Mouse (Mus musculus): ENCODE measurements around the gene Snph. TPM values are rescaled to one million over a fixed set of nuclear protein-coding genes. Genes with fewer than 3 reads are reported as not detected.

Gene Snph
- polyA plus RNA-seq, 1 experiment: 0.42 TPM

DNA sequence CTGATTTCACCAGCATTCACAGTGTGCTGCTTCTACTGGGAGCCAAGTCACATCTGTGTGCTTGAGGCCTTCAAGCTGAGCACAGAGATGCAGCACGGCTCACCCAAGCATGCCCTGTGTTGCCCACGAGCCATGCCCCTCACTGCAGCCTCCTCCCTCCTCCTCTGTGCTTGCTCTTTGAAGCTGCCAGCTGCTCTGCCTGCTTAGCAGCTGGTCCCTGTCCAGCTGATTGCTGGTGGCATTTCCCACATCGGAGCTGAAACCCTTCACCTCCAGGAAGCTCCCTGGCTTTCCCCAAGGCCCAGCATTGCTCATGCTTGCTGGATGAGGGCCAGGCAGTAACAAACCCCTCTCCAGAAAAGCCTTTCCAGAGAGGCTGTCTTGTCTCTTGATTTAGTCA is 22.4 kb downstream of the Snph start:
- no peaks in the 10 kb centered on the region for H3K4me1 ChIP-seq (ENCODE audit: control insufficient read depth, insufficient read depth, low read length)
- 59% methylated on average over 3 of the region's 3 CpGs for WGBS
- no peak for TF ChIP-seq POLR2A (IDR thresholded peaks at IDR 0.05; ENCODE audit: borderline replicate concordance, control insufficient read depth, low read depth, low read length)
- TF ChIP-seq CTCF (IDR thresholded peaks at IDR 0.05; ENCODE audit: control insufficient read depth, insufficient read depth, low read length): no peak
- H3K27ac ChIP-seq (ENCODE audit: control insufficient read depth, insufficient read depth, low read depth, low read length, poor library complexity): no peak overlapping the region
- no peak overlapping the region for H3K4me3 ChIP-seq (replicated peaks; ENCODE audit: control insufficient read depth, low read depth, low read length)

DNA sequence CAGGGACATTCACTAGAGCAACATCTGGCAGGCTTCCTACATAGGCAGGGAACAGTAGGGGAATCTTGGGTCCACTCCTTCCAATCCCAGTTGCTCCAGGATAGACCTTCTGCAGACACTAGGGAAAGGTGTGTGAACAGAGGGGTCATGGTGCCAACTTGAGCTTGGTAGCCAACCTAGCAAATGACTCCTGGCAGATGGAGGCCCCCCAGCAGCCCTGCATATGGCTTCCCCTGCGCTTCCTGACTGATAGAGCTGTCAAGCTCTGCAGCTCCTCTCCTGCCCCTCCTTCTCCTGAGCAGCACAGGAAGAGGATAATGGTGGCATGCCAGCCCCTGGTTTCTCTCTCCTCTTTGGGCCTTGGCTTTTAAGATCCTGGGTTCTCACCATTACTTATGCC is 24.0 kb downstream of the Snph start:
- WGBS: 71% methylated on average over 1 of the region's 1 CpGs
- TF ChIP-seq CTCF (IDR thresholded peaks at IDR 0.05; ENCODE audit: control insufficient read depth, insufficient read depth, low read length) (no peak), POLR2A (IDR thresholded peaks at IDR 0.05; ENCODE audit: borderline replicate concordance, control insufficient read depth, low read depth, low read length) (no peak)

DNA sequence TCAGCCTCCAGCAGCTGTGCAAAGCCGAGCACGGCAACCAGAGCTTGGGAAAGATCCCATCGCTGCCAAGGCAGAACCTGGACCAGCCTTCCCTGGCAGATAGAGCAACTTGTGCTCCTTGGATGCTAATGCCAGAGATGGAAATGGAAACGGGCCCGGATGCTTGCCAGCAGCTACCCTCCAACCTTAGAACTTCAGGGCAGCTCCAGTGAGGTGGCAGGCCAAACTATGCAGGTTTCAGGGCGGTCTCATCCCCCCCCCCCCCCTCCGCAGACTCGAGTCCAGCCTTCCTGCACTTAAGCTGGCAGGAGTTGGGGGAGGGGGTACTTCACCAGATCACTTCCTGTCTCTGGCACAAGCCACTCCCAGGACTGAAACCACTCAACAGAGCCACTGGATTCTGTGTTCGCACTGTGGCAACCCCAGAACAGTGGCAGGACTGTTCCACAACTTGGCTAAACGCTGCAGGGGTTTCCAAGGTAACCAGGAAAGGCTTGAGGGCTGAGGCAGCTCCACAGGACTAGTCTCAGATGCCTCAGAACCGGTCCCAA is 26.9 kb downstream of the Snph start:
- H3K4me1 ChIP-seq (ENCODE audit: control insufficient read depth, insufficient read depth, low read length): no peaks in the 10 kb centered on the region
- H3K27ac ChIP-seq (ENCODE audit: control insufficient read depth, insufficient read depth, low read depth, low read length, poor library complexity): no peak overlapping the region; the same call in 1 of the 2 replicates
- 24% methylated on average over 11 of the region's 11 CpGs for WGBS
- TF ChIP-seq POLR2A (IDR thresholded peaks at IDR 0.05; ENCODE audit: borderline replicate concordance, control insufficient read depth, low read depth, low read length) (no peak), CTCF (IDR thresholded peaks at IDR 0.05; ENCODE audit: control insufficient read depth, insufficient read depth, low read length) (no peak)
- H3K4me3 ChIP-seq (replicated peaks; ENCODE audit: control insufficient read depth, low read depth, low read length): no peak overlapping the region

More for the DNA sequence above, 24.0 kb downstream of the Snph start:
- Histone ChIP-seq H3K4me1 (ENCODE audit: control insufficient read depth, insufficient read depth, low read length) (no peaks in the 10 kb centered on the region), H3K4me3 (replicated peaks; ENCODE audit: control insufficient read depth, low read depth, low read length) (no peak overlapping the region), H3K27ac (ENCODE audit: control insufficient read depth, insufficient read depth, low read depth, low read length, poor library complexity) (no peak overlapping the region)

DNA sequence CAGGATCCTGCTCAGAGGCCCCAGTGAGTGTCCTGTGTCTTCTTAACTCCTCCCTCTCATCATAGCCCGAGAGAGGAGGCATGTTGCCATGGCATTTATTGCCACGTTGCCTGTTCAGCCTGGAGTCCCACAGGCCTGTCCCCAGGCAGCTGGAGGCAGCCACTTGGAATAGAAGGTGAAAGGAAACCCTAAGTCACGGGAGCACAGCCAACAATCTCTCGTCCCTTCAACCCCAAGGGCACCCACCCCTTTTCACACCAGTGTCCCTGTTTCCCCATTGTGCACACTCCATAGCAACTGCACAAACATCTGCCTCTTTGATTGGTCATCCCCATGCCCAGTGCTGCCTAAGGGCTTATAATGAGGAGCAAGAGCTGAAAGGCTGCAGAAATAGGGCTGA is 28.8 kb downstream of the Snph start:
- 53% methylated on average over 4 of the region's 4 CpGs for WGBS
- Histone ChIP-seq H3K4me3 (replicated peaks; ENCODE audit: control insufficient read depth, low read depth, low read length) (no peak overlapping the region), H3K4me1 (ENCODE audit: control insufficient read depth, insufficient read depth, low read length) (no peaks in the 10 kb centered on the region), H3K27ac (ENCODE audit: control insufficient read depth, insufficient read depth, low read depth, low read length, poor library complexity) (no peak overlapping the region)
- TF ChIP-seq POLR2A (IDR thresholded peaks at IDR 0.05; ENCODE audit: borderline replicate concordance, control insufficient read depth, low read depth, low read length) (no peak), CTCF (IDR thresholded peaks at IDR 0.05; ENCODE audit: control insufficient read depth, insufficient read depth, low read length) (no peak)

DNA sequence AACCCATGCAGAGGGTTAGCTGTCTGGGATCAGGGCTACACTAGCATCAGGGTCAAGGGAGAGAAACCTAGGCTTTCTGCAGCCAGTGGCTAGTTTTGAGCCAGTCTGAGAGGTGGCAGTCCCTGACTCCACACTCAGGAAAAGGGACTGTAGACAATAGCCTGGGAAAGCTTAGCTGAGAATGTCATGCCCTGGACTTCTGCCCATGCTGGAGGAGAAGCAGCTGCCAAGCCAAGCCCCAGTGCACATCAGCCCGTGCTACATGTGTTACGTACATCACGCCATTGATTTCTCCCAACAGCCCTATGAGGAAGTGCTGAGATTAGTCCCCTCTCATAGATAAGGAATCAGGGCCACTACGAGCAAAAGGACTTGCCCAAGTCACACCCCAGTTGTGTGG is 30.3 kb downstream of the Snph start:
- Histone ChIP-seq H3K4me3 (replicated peaks; ENCODE audit: control insufficient read depth, low read depth, low read length) (no peak overlapping the region), H3K4me1 (ENCODE audit: control insufficient read depth, insufficient read depth, low read length) (no peaks in the 10 kb centered on the region), H3K27ac (ENCODE audit: control insufficient read depth, insufficient read depth, low read depth, low read length, poor library complexity) (no peak overlapping the region)
- TF ChIP-seq POLR2A (IDR thresholded peaks at IDR 0.05; ENCODE audit: borderline replicate concordance, control insufficient read depth, low read depth, low read length): no peak
- TF ChIP-seq CTCF (IDR thresholded peaks at IDR 0.05; ENCODE audit: control insufficient read depth, insufficient read depth, low read length): no peak
- 62% methylated on average over 4 of the region's 4 CpGs for WGBS

DNA sequence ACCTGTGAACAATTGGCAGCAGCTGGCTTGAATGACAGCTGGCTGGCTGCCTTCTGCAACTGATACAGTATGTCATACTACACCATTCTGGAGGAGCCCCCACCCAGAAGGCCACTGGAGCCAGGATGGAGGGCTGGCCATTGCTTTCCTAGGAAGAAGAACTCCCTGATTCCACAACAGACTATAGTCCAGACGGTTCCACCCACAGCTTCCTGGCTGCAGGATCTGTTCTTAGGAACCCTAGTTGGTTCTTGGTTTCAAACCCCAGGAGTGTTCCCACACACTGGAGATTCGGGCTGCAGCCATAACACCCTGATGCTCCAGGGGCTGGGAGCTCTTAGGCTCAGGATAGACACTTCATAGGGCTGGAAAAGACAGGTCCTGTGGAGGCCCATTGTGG is 34.3 kb downstream of the Snph start:
- TF ChIP-seq POLR2A (IDR thresholded peaks at IDR 0.05; ENCODE audit: borderline replicate concordance, control insufficient read depth, low read depth, low read length) (no peak), CTCF (IDR thresholded peaks at IDR 0.05; ENCODE audit: control insufficient read depth, insufficient read depth, low read length) (no peak)
- WGBS: 61% methylated on average over 2 of the region's 2 CpGs
- H3K27ac ChIP-seq (ENCODE audit: control insufficient read depth, insufficient read depth, low read depth, low read length, poor library complexity): no peak overlapping the region

DNA sequence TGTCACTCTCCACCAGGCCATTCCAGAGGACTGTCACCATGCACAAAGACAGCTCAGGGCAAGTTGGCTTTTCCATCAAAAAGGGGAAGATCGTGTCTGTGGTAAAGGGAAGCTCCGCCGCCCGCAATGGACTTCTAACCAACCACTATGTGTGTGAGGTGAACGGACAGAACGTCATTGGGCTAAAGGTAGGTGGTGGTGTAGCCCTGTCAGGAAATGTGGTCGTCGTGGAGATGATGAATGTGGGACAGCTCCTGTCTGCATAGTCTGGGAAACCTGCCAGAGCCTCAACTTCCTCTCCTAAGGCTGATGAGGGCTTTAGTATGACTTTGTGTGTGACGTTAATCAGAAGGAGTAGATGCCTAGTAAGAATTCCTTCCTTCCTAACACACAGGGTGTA is 45.1 kb downstream of the Snph start:
- H3K4me3 ChIP-seq (replicated peaks; ENCODE audit: control insufficient read depth, low read depth, low read length): no peak overlapping the region
- TF ChIP-seq POLR2A (IDR thresholded peaks at IDR 0.05; ENCODE audit: borderline replicate concordance, control insufficient read depth, low read depth, low read length) (no peak), CTCF (IDR thresholded peaks at IDR 0.05; ENCODE audit: control insufficient read depth, insufficient read depth, low read length) (no peak)
- no peak overlapping the region for H3K27ac ChIP-seq (ENCODE audit: control insufficient read depth, insufficient read depth, low read depth, low read length, poor library complexity)
- H3K4me1 ChIP-seq (ENCODE audit: control insufficient read depth, insufficient read depth, low read length): peaks cover 1% of the 10 kb centered on the region; the same call in 1 of the 2 replicates
- under 1% methylated on average over 9 of the region's 9 CpGs for WGBS

More for the DNA sequence above, 34.3 kb downstream of the Snph start:
- no peaks in the 10 kb centered on the region for H3K4me1 ChIP-seq (ENCODE audit: control insufficient read depth, insufficient read depth, low read length)
- no peak overlapping the region for H3K4me3 ChIP-seq (replicated peaks; ENCODE audit: control insufficient read depth, low read depth, low read length)

DNA sequence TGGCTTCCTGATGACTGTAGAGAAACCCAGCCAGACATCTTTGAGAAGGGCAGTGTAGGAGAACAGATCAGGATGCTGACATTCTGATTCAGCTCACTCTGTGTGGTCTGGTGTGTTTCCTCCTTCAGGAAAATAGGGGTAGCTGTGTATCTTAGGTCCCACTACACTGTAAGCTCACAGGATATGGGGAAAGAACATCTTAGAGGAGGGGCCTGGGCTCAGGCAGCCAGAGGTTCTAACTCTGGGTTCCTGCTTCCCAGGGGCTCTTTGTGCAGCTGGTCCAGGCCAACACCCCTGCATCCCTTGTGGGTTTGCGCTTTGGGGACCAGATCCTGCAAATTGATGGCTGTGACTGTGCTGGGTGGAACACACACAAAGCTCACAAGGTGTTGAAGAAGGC is 45.6 kb downstream of the Snph start:
- H3K4me1 ChIP-seq (ENCODE audit: control insufficient read depth, insufficient read depth, low read length): peaks cover 1% of the 10 kb centered on the region; the same call in 1 of the 2 replicates
- H3K4me3 ChIP-seq (replicated peaks; ENCODE audit: control insufficient read depth, low read depth, low read length): no peak overlapping the region
- WGBS: 64% methylated on average over 1 of the region's 1 CpGs
- TF ChIP-seq CTCF (IDR thresholded peaks at IDR 0.05; ENCODE audit: control insufficient read depth, insufficient read depth, low read length) (no peak), POLR2A (IDR thresholded peaks at IDR 0.05; ENCODE audit: borderline replicate concordance, control insufficient read depth, low read depth, low read length) (no peak)
- H3K27ac ChIP-seq (ENCODE audit: control insufficient read depth, insufficient read depth, low read depth, low read length, poor library complexity): no peak overlapping the region

DNA sequence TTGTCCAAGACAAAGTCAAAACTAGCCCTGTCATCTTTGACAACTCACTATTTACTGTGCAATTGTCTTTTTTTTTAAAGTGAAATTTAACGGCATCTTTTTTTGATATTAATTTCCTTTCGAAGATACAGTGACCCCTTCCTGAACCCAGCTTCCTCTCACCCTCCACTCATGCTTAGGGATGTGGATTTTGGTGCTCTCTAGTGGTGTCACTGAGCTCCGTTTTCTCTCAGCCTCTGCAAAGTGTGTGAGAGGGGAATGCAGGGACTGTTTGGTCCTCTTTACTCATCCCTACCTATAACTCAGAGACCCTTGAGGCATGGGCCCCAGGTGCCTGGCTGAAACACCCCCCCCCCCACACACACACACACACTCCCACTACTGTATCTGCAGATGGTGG is 46.5 kb downstream of the Snph start:
- Histone ChIP-seq H3K4me3 (replicated peaks; ENCODE audit: control insufficient read depth, low read depth, low read length) (no peak overlapping the region), H3K27ac (ENCODE audit: control insufficient read depth, insufficient read depth, low read depth, low read length, poor library complexity) (no peak overlapping the region), H3K4me1 (ENCODE audit: control insufficient read depth, insufficient read depth, low read length) (peaks cover 1% of the 10 kb centered on the region; the same call in 1 of the 2 replicates)
- no peak for TF ChIP-seq CTCF (IDR thresholded peaks at IDR 0.05; ENCODE audit: control insufficient read depth, insufficient read depth, low read length)
- WGBS: 16% methylated on average over 3 of the region's 3 CpGs
